Mouse (Mus musculus) E14TG2a.4 (cell line): ENCODE measurements around the gene Rab3b.

ENCODE experiments used
- CTCF ChIP-seq: conservative IDR thresholded peaks from 2 replicates; pipeline ENCODE4 v1.5.1; 2014; ENCODE audit warnings: low read length
- NANOG ChIP-seq: IDR thresholded peaks from 2 replicates; pipeline ENCODE4 v1.6.1; 2014; ENCODE audit warnings: borderline replicate concordance, low read length, mixed read lengths
- POU5F1 ChIP-seq: IDR thresholded peaks from 2 replicates; pipeline ENCODE4 v1.6.1; 2014; ENCODE audit warnings: low read length, borderline replicate concordance

GRCm38 (mm10) chr4:108866806-108867205, 12.1 kb upstream of the Rab3b start:
- TF ChIP-seq CTCF (no peak), NANOG (no peak), POU5F1 (no peak)
